ENCODE assay signal across 9 mouse cellular contexts in genomic region chr11:82006796-82007423, GRCm38 (mm10). TPM values are rescaled to one million over a fixed set of nuclear protein-coding genes. Genes with fewer than 3 reads are reported as not detected.
DNase-seq lines count a peak whose midpoint lies in the region; ATAC-seq lines count a peak whose summit lies in the region.
"Had no signal": no experiment of that assay in that cellular context is flagged by ENCODE, and none has a peak within 500 bp of the region (broad histone marks: within the 10 kb centered on the region; RNA-seq: fewer than 3 reads in every experiment).

No protein-coding gene starts in this region.

- H3K27me3 ChIP-seq in heart, embryonic 12.5 days (replicated peaks), result peaks cover 5% of the 10 kb centered on the region; the same call in 1 of the 2 replicates
- H3K27me3 ChIP-seq: neural tube, embryonic 12.5 days had no signal

- H3K4me2 ChIP-seq in heart, embryonic 12.5 days, result 0 out of 2 replicates have a peak overlapping the region, but pooled peaks have one; percentile 14
- H3K4me2 ChIP-seq: neural tube, embryonic 12.5 days had no signal

- 42% methylated on average over 12 of the region's 12 CpGs for WGBS in heart, embryonic 12.5 days

- H3K4me3 ChIP-seq in heart, embryonic 12.5 days, result no peak overlapping the region
- H3K4me3 ChIP-seq: neural tube, embryonic 12.5 days had no signal

- no peak for ATAC-seq in heart, embryonic 12.5 days (ENCODE audit: insufficient number of reproducible peaks, low FRiP score)

- H3K27ac ChIP-seq in heart, embryonic 12.5 days (ENCODE audit: poor library complexity, severe bottlenecking), result no peak overlapping the region
- H3K27ac ChIP-seq: neural tube, embryonic 12.5 days had no signal

- H3K4me1 ChIP-seq in heart, embryonic 12.5 days (replicated peaks), result 0 out of 2 replicates have a peak, but pooled peaks cover 5% of the 10 kb centered on the region

- peak; percentile 96 for DNase-seq in 416B (ENCODE audit: low read depth)
- DNase-seq in adrenal gland, adult 18-20 months (ENCODE audit: low spot score in 2 of 2), result peak; percentile 16 to 63
- DNase-seq in kidney, postnatal 36 days, result peak; percentile 61 to 67
- DNase-seq in ovary, postnatal 10 days (ENCODE audit: low spot score), result peak; percentile 15
- no peak for DNase-seq in right cerebral cortex, postnatal 4 days
- DNase-seq in cerebellum, postnatal 4 days (ENCODE audit: low spot score in 2 of 2), result no peak
- no peak for DNase-seq in layer of hippocampus, adult 8-10 months (ENCODE audit: low spot score in 2 of 2)

- H3K9ac ChIP-seq in heart, embryonic 12.5 days, result peak overlapping the region; percentile 38; the same call in 1 of the 2 replicates
- H3K9ac ChIP-seq: neural tube, embryonic 12.5 days had no signal

- H3K9me3 ChIP-seq in heart, embryonic 12.5 days (replicated peaks), result no peaks in the 10 kb centered on the region
- H3K9me3 ChIP-seq: neural tube, embryonic 12.5 days had no signal

- H3K36me3 ChIP-seq in heart, embryonic 12.5 days, result no peaks in the 10 kb centered on the region
- H3K36me3 ChIP-seq: neural tube, embryonic 12.5 days had no signal

RNA-seq across cellular contexts. Expression of gene Ccl2, which starts 28.5 kb away (rescaled TPM):
- total RNA-seq in adrenal gland, adult 18-20 months (2021), result 1 to 10 TPM in 1 of 2 experiments, under 1 TPM in 1; 0.80 to 1.7 TPM
- polyA plus RNA-seq in heart, embryonic 12.5 days (2016; fragmentation: Nextera tagmentation; extraction: Ambion mirVana), result 8.0 and 8.8 TPM in 2 replicates
- under 1 TPM in 1 of 4 experiments, not detected in 3; 0.56 TPM for total RNA-seq in layer of hippocampus, adult 8-10 months (2022)

RNA-seq across cellular contexts. Expression of gene Gm17268, which starts 31.5 kb away (rescaled TPM):
- not detected for total RNA-seq in adrenal gland, adult 18-20 months (2021)
- polyA plus RNA-seq in heart, embryonic 12.5 days (2016; fragmentation: Nextera tagmentation; extraction: Ambion mirVana), result not detected in 2 replicates
- not detected for total RNA-seq in layer of hippocampus, adult 8-10 months (2022)
- polyA plus RNA-seq: neural tube, embryonic 12.5 days had no signal

RNA-seq across cellular contexts. Expression of gene Ccl7, which starts 38.6 kb away (rescaled TPM):
- total RNA-seq in adrenal gland, adult 18-20 months (2021), result under 1 TPM in 1 of 2 experiments, not detected in 1; 0.51 TPM
- 2.6 and 3.9 TPM in 2 replicates for polyA plus RNA-seq in heart, embryonic 12.5 days (2016; fragmentation: Nextera tagmentation; extraction: Ambion mirVana)
- not detected for total RNA-seq in layer of hippocampus, adult 8-10 months (2022)

RNA-seq across cellular contexts. Expression of gene Asic2, which starts 38.7 kb away (rescaled TPM):
- total RNA-seq in adrenal gland, adult 18-20 months (2021), result 1 to 10 TPM; 2.5 to 3.2 TPM
- polyA plus RNA-seq in heart, embryonic 12.5 days (2016; fragmentation: Nextera tagmentation; extraction: Ambion mirVana), result 0.06 and 0.12 TPM in 2 replicates
- 10 to 100 TPM; 53.7 to 58.2 (median 54.8) TPM for total RNA-seq in layer of hippocampus, adult 8-10 months (2022)

RNA-seq across cellular contexts. Expression of gene Ccl11, which starts 50.7 kb away (rescaled TPM):
- total RNA-seq in adrenal gland, adult 18-20 months (2021), result 10 to 100 TPM in 1 of 2 experiments, 1 to 10 TPM in 1; 4.6 to 14.4 TPM
- polyA plus RNA-seq in heart, embryonic 12.5 days (2016; fragmentation: Nextera tagmentation; extraction: Ambion mirVana), result 0.15 TPM in 1 of 2 replicates, not detected in the other
- not detected for total RNA-seq in layer of hippocampus, adult 8-10 months (2022)

Comparison
In these comparisons a context has a peak if more than half of its experiments do, and no peak if none do; other contexts are left out.
1. DNase-seq: peak in 416B (single experiment), adrenal gland, adult 18-20 months (2 of 2), kidney, postnatal 36 days (2 of 2) and ovary, postnatal 10 days (single experiment); none in right cerebral cortex, postnatal 4 days (single experiment), cerebellum, postnatal 4 days (0 of 2) and layer of hippocampus, adult 8-10 months (0 of 2).